Mouse (Mus musculus): Measurements from ENCODE around the gene Matn1. TPM values are rescaled to one million over a fixed set of nuclear protein-coding genes. Genes with fewer than 3 reads are reported as not detected.

The Matn1 gene
- polyA plus RNA-seq, 1 experiment from 2014 or later, result not detected

GRCm38 (mm10) chr4:130914011-130914410 is 30.2 kb upstream of the Matn1 start:
- Histone ChIP-seq H3K4me3 (ENCODE audit: low read depth, low read length) (no peak overlapping the region), H3K27me3 (ENCODE audit: control insufficient read depth, insufficient read depth, low read length) (no peaks in the 10 kb centered on the region), H3K9ac (ENCODE audit: low read depth, low read length) (no peak overlapping the region), H3K36me3 (ENCODE audit: control insufficient read depth, insufficient read depth, low read length) (no peaks in the 10 kb centered on the region), H3K4me2 (no peak overlapping the region), H3K9me3 (replicated peaks; ENCODE audit: control insufficient read depth, low read length) (no peaks in the 10 kb centered on the region), H3K27ac (ENCODE audit: low read depth, low read length) (no peak overlapping the region), H3K4me1 (ENCODE audit: control insufficient read depth, insufficient read depth, low read length) (peaks cover 4% of the 10 kb centered on the region)
- ATAC-seq (replicated peaks; ENCODE audit: insufficient number of reproducible peaks, low FRiP score, low TSS enrichment), result no peak
- WGBS (ENCODE audit: insufficient replicate concordance), result 83% methylated on average over 4 of the region's 4 CpGs

- Histone ChIP-seq H3K4me1 (ENCODE audit: control insufficient read depth, insufficient read depth, low read length) (peaks cover 7% of the 10 kb centered on the region), H3K27me3 (ENCODE audit: control insufficient read depth, insufficient read depth, low read length) (no peaks in the 10 kb centered on the region), H3K27ac (ENCODE audit: low read depth, low read length) (no peak overlapping the region), H3K4me3 (ENCODE audit: low read depth, low read length) (no peak overlapping the region), H3K9me3 (replicated peaks; ENCODE audit: control insufficient read depth, low read length) (no peaks in the 10 kb centered on the region), H3K9ac (ENCODE audit: low read depth, low read length) (no peak overlapping the region), H3K36me3 (ENCODE audit: control insufficient read depth, insufficient read depth, low read length) (no peaks in the 10 kb centered on the region), H3K4me2 (no peak overlapping the region)
- WGBS (ENCODE audit: insufficient replicate concordance), result 54% methylated on average over 7 of the region's 7 CpGs
- no peak for ATAC-seq (replicated peaks; ENCODE audit: insufficient number of reproducible peaks, low FRiP score, low TSS enrichment)
Measured at GRCm38 (mm10) chr4:130914527-130914926, 29.7 kb upstream of the Matn1 start.

- no peak for ATAC-seq (replicated peaks; ENCODE audit: insufficient number of reproducible peaks, low FRiP score, low TSS enrichment)
- H3K9me3 ChIP-seq (replicated peaks; ENCODE audit: control insufficient read depth, low read length), result no peaks in the 10 kb centered on the region
- H3K4me1 ChIP-seq (ENCODE audit: control insufficient read depth, insufficient read depth, low read length), result peaks cover 9% of the 10 kb centered on the region; the same call in 1 of the 2 replicates
- no peak overlapping the region for H3K4me3 ChIP-seq (ENCODE audit: low read depth, low read length)
- H3K27ac ChIP-seq (ENCODE audit: low read depth, low read length), result no peak overlapping the region
- no peaks in the 10 kb centered on the region for H3K36me3 ChIP-seq (ENCODE audit: control insufficient read depth, insufficient read depth, low read length)
- WGBS (ENCODE audit: insufficient replicate concordance), result 59% methylated on average over 12 of the region's 12 CpGs
- H3K4me2 ChIP-seq, result no peak overlapping the region
- no peak overlapping the region for H3K9ac ChIP-seq (ENCODE audit: low read depth, low read length)
- no peaks in the 10 kb centered on the region for H3K27me3 ChIP-seq (ENCODE audit: control insufficient read depth, insufficient read depth, low read length)
Measured at GRCm38 (mm10) chr4:130915006-130915667, 29.0 kb upstream of the Matn1 start.

GRCm38 (mm10) chr4:130915668-130916035 is 28.5 kb upstream of the Matn1 start:
- Histone ChIP-seq H3K27me3 (ENCODE audit: control insufficient read depth, insufficient read depth, low read length) (no peaks in the 10 kb centered on the region), H3K4me2 (no peak overlapping the region)

GRCm38 (mm10) chr4:130916639-130917038 is 27.5 kb upstream of the Matn1 start:
- H3K4me1 ChIP-seq (ENCODE audit: control insufficient read depth, insufficient read depth, low read length), result peaks cover 9% of the 10 kb centered on the region; the same call in 1 of the 2 replicates
- no peak overlapping the region for H3K9ac ChIP-seq (ENCODE audit: low read depth, low read length)
- H3K9me3 ChIP-seq (replicated peaks; ENCODE audit: control insufficient read depth, low read length), result no peaks in the 10 kb centered on the region
- H3K4me3 ChIP-seq (ENCODE audit: low read depth, low read length), result no peak overlapping the region
- no peak overlapping the region for H3K4me2 ChIP-seq
- H3K27me3 ChIP-seq (ENCODE audit: control insufficient read depth, insufficient read depth, low read length), result no peaks in the 10 kb centered on the region
- 81% methylated on average over 7 of the region's 7 CpGs for WGBS (ENCODE audit: insufficient replicate concordance)
- no peak for ATAC-seq (replicated peaks; ENCODE audit: insufficient number of reproducible peaks, low FRiP score, low TSS enrichment)
- no peaks in the 10 kb centered on the region for H3K36me3 ChIP-seq (ENCODE audit: control insufficient read depth, insufficient read depth, low read length)
- no peak overlapping the region for H3K27ac ChIP-seq (ENCODE audit: low read depth, low read length)

More at GRCm38 (mm10) chr4:130915668-130916035, 28.5 kb upstream of the Matn1 start:
- ATAC-seq (replicated peaks; ENCODE audit: insufficient number of reproducible peaks, low FRiP score, low TSS enrichment), result no peak
- Histone ChIP-seq H3K4me1 (ENCODE audit: control insufficient read depth, insufficient read depth, low read length) (peaks cover 9% of the 10 kb centered on the region; the same call in 1 of the 2 replicates), H3K9ac (ENCODE audit: low read depth, low read length) (no peak overlapping the region), H3K36me3 (ENCODE audit: control insufficient read depth, insufficient read depth, low read length) (no peaks in the 10 kb centered on the region), H3K27ac (ENCODE audit: low read depth, low read length) (no peak overlapping the region), H3K4me3 (ENCODE audit: low read depth, low read length) (no peak overlapping the region), H3K9me3 (replicated peaks; ENCODE audit: control insufficient read depth, low read length) (no peaks in the 10 kb centered on the region)
- 59% methylated on average over 7 of the region's 7 CpGs for WGBS (ENCODE audit: insufficient replicate concordance)

- Histone ChIP-seq H3K4me3 (ENCODE audit: low read depth, low read length) (no peak overlapping the region), H3K9ac (ENCODE audit: low read depth, low read length) (no peak overlapping the region), H3K36me3 (ENCODE audit: control insufficient read depth, insufficient read depth, low read length) (no peaks in the 10 kb centered on the region), H3K27ac (ENCODE audit: low read depth, low read length) (no peak overlapping the region), H3K4me2 (no peak overlapping the region), H3K4me1 (ENCODE audit: control insufficient read depth, insufficient read depth, low read length) (peaks cover 9% of the 10 kb centered on the region; the same call in 1 of the 2 replicates), H3K9me3 (replicated peaks; ENCODE audit: control insufficient read depth, low read length) (no peaks in the 10 kb centered on the region), H3K27me3 (ENCODE audit: control insufficient read depth, insufficient read depth, low read length) (no peaks in the 10 kb centered on the region)
- 61% methylated on average over 4 of the region's 4 CpGs for WGBS (ENCODE audit: insufficient replicate concordance)
- no peak for ATAC-seq (replicated peaks; ENCODE audit: insufficient number of reproducible peaks, low FRiP score, low TSS enrichment)
Measured at GRCm38 (mm10) chr4:130917564-130917963, 26.6 kb upstream of the Matn1 start.

- no peak overlapping the region for H3K4me2 ChIP-seq
- ATAC-seq (replicated peaks; ENCODE audit: insufficient number of reproducible peaks, low FRiP score, low TSS enrichment), result no peak
- H3K36me3 ChIP-seq (ENCODE audit: control insufficient read depth, insufficient read depth, low read length), result no peaks in the 10 kb centered on the region
- no peaks in the 10 kb centered on the region for H3K9me3 ChIP-seq (replicated peaks; ENCODE audit: control insufficient read depth, low read length)
- H3K4me3 ChIP-seq (ENCODE audit: low read depth, low read length), result no peak overlapping the region
- 62% methylated on average over 10 of the region's 10 CpGs for WGBS (ENCODE audit: insufficient replicate concordance)
- H3K27me3 ChIP-seq (ENCODE audit: control insufficient read depth, insufficient read depth, low read length), result no peaks in the 10 kb centered on the region
- H3K9ac ChIP-seq (ENCODE audit: low read depth, low read length), result no peak overlapping the region
- H3K27ac ChIP-seq (ENCODE audit: low read depth, low read length), result no peak overlapping the region
- peaks cover 9% of the 10 kb centered on the region; the same call in 1 of the 2 replicates for H3K4me1 ChIP-seq (ENCODE audit: control insufficient read depth, insufficient read depth, low read length)
Measured at GRCm38 (mm10) chr4:130918805-130919749, 25.1 kb upstream of the Matn1 start.

- Histone ChIP-seq H3K4me3 (ENCODE audit: low read depth, low read length) (no peak overlapping the region), H3K27me3 (ENCODE audit: control insufficient read depth, insufficient read depth, low read length) (no peaks in the 10 kb centered on the region), H3K36me3 (ENCODE audit: control insufficient read depth, insufficient read depth, low read length) (no peaks in the 10 kb centered on the region), H3K9ac (ENCODE audit: low read depth, low read length) (no peak overlapping the region), H3K27ac (ENCODE audit: low read depth, low read length) (no peak overlapping the region), H3K4me2 (no peak overlapping the region), H3K9me3 (replicated peaks; ENCODE audit: control insufficient read depth, low read length) (no peaks in the 10 kb centered on the region), H3K4me1 (ENCODE audit: control insufficient read depth, insufficient read depth, low read length) (peaks cover 5% of the 10 kb centered on the region; the same call in 1 of the 2 replicates)
- WGBS (ENCODE audit: insufficient replicate concordance), result 54% methylated on average over 9 of the region's 9 CpGs
- ATAC-seq (replicated peaks; ENCODE audit: insufficient number of reproducible peaks, low FRiP score, low TSS enrichment), result no peak
Measured at GRCm38 (mm10) chr4:130919750-130920356, 24.3 kb upstream of the Matn1 start.
